8 mouse cellular contexts compared by ENCODE assay signal in the genomic region with DNA sequence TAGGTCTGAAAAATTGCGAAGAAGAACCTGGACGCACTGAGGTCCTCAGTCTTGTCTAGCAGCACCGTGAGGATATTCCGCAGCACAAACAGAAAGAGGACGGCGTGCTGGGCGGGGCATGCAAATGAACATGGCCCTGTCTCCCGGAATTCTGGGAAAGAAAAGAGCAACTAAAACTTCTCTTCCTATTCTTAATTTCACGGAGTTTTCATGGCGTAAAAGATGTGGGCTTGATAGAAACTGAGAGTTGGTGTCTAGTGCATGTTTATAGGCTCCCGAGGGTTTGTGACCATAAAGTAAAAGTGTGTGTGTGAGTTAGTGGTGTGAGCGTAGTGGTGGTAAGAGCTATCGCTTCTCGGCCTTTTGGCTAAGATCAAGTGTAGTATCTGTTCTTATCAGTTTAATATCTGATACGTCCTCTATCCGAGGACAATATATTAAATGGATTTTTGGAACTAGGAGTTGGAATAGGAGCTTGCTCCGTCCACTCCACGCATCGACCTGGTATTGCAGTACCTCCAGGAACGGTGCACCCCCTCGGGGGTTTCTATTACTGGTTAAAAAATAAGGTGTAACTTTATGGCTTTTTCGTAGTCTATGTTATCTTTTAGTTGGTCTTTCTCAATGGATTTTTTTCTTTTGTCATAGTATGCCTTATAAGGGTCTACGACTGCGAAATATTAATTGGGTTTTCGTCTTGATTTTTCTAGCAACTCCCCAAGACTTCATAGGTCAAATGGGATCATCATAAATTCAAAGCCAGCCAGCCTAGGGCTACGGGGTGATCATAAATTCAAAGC. TPM values are rescaled to one million over a fixed set of nuclear protein-coding genes. Genes with fewer than 3 reads are reported as not detected.
DNase-seq lines count a peak whose midpoint lies in the region; ATAC-seq and TF ChIP-seq lines count a peak whose summit lies in the region.

No protein-coding gene starts in this region.

- no peaks in the 10 kb centered on the region for H3K9me3 ChIP-seq in embryonic facial prominence, embryonic 13.5 days
- H3K9me3 ChIP-seq in limb, embryonic 13.5 days: no peaks in the 10 kb centered on the region
- no peaks in the 10 kb centered on the region for H3K9me3 ChIP-seq in midbrain, embryonic 16.5 days (replicated peaks; ENCODE audit: control insufficient read depth, low read length, poor library complexity, severe bottlenecking)

- no peak; the same call in 1 of the 2 replicates for TF ChIP-seq CTCF in heart, adult 2 months (IDR thresholded peaks at IDR 0.05)

- peak; percentile 65 for DNase-seq in 3134 (ENCODE audit: extremely low read depth, insufficient read length, low spot score)
- DNase-seq in adrenal gland, postnatal 25 days: peak; percentile 77
- peak; percentile 79 to 87 for DNase-seq in heart, adult 2 months
- peak; percentile 81 to 84 for DNase-seq in kidney, adult 8-10 months
- DNase-seq in spleen, postnatal 10 days (ENCODE audit: low spot score in 2 of 2): peak; percentile 73 to 90

- intact Hi-C loops in heart, adult 2 months (cut with DNase I): no loop called here

- peak; percentile 83 for ATAC-seq in embryonic facial prominence, embryonic 13.5 days (ENCODE audit: insufficient number of reproducible peaks, insufficient read depth, low FRiP score, low TSS enrichment, low read depth)
- peak; percentile 91 for ATAC-seq in limb, embryonic 13.5 days (ENCODE audit: low FRiP score, low read depth)
- ATAC-seq in midbrain, embryonic 16.5 days: peak; percentile 91

- H3K4me1 ChIP-seq in embryonic facial prominence, embryonic 13.5 days: no peaks in the 10 kb centered on the region; the same call in 1 of the 2 replicates
- no peaks in the 10 kb centered on the region; the same call in 1 of the 2 replicates for H3K4me1 ChIP-seq in heart, adult 2 months (ENCODE audit: control insufficient read depth, insufficient read depth, low read length)
- H3K4me1 ChIP-seq in limb, embryonic 13.5 days: no peaks in the 10 kb centered on the region
- H3K4me1 ChIP-seq in midbrain, embryonic 16.5 days (ENCODE audit: control insufficient read depth, insufficient read depth, low read length): no peaks in the 10 kb centered on the region

- under 1% methylated on average over 26 of the region's 26 CpGs for WGBS in embryonic facial prominence, embryonic 13.5 days
- WGBS in heart, adult 2 months: under 1% methylated on average over 26 of the region's 26 CpGs
- WGBS in limb, embryonic 13.5 days: under 1% methylated on average over 26 of the region's 26 CpGs
- WGBS in midbrain, embryonic 16.5 days: under 1% methylated on average over 26 of the region's 26 CpGs

- H3K27ac ChIP-seq in embryonic facial prominence, embryonic 13.5 days: peak overlapping the region; percentile 79
- peak overlapping the region; percentile 95 for H3K27ac ChIP-seq in heart, adult 2 months
- H3K27ac ChIP-seq in limb, embryonic 13.5 days: peak overlapping the region; percentile 81; the same call in 1 of the 2 replicates
- H3K27ac ChIP-seq in midbrain, embryonic 16.5 days (ENCODE audit: low read length): peak overlapping the region; percentile 90

- no peaks in the 10 kb centered on the region for H3K27me3 ChIP-seq in embryonic facial prominence, embryonic 13.5 days
- no peaks in the 10 kb centered on the region for H3K27me3 ChIP-seq in heart, adult 2 months (ENCODE audit: control insufficient read depth, insufficient read depth, low read length)
- H3K27me3 ChIP-seq in limb, embryonic 13.5 days: no peaks in the 10 kb centered on the region
- no peaks in the 10 kb centered on the region for H3K27me3 ChIP-seq in midbrain, embryonic 16.5 days (ENCODE audit: control insufficient read depth, insufficient read depth, low read depth, low read length)

- peak overlapping the region; percentile 73 for H3K9ac ChIP-seq in embryonic facial prominence, embryonic 13.5 days
- H3K9ac ChIP-seq in heart, adult 2 months (ENCODE audit: low read depth, low read length): peak overlapping the region; percentile 41
- H3K9ac ChIP-seq in limb, embryonic 13.5 days: peak overlapping the region; percentile 63
- H3K9ac ChIP-seq in midbrain, embryonic 16.5 days (ENCODE audit: low read depth, low read length): peak overlapping the region; percentile 78

- no peaks in the 10 kb centered on the region for H3K36me3 ChIP-seq in embryonic facial prominence, embryonic 13.5 days
- H3K36me3 ChIP-seq in heart, adult 2 months (ENCODE audit: control insufficient read depth, insufficient read depth, low read length): no peaks in the 10 kb centered on the region
- no peaks in the 10 kb centered on the region for H3K36me3 ChIP-seq in limb, embryonic 13.5 days
- no peaks in the 10 kb centered on the region for H3K36me3 ChIP-seq in midbrain, embryonic 16.5 days (ENCODE audit: control insufficient read depth, insufficient read depth, low read length)

- H3K4me3 ChIP-seq in embryonic facial prominence, embryonic 13.5 days: peak overlapping the region; percentile 54
- peak overlapping the region; percentile 59 for H3K4me3 ChIP-seq in heart, adult 2 months
- peak overlapping the region; percentile 46 for H3K4me3 ChIP-seq in limb, embryonic 13.5 days
- peak overlapping the region; percentile 54 for H3K4me3 ChIP-seq in midbrain, embryonic 16.5 days (ENCODE audit: low read depth, low read length)

- no peak for TF ChIP-seq EP300 in heart, adult 2 months (IDR thresholded peaks at IDR 0.05; ENCODE audit: insufficient read depth, low read depth, low read length)

- H3K79me2 ChIP-seq in heart, adult 2 months (replicated peaks; ENCODE audit: control insufficient read depth, insufficient read depth, low read length): no peaks in the 10 kb centered on the region

- peak overlapping the region; percentile 69 for H3K4me2 ChIP-seq in embryonic facial prominence, embryonic 13.5 days
- H3K4me2 ChIP-seq in limb, embryonic 13.5 days (replicated peaks): peak overlapping the region; percentile 66
- peak overlapping the region; percentile 71 for H3K4me2 ChIP-seq in midbrain, embryonic 16.5 days (ENCODE audit: low read length)

- peak; percentile 86 for TF ChIP-seq POLR2A in heart, adult 2 months (IDR thresholded peaks at IDR 0.05; ENCODE audit: insufficient read depth, low read depth, low read length)

RNA-seq across cellular contexts. Expression of gene Slfn14, which starts 15.2 kb away (rescaled TPM):
- total RNA-seq in adrenal gland, postnatal 25 days (2021): not detected in 2 replicates
- polyA plus RNA-seq in embryonic facial prominence, embryonic 13.5 days (2015; fragmentation: Nextera tagmentation; extraction: Ambion mirVana): 0.21 and 0.51 TPM in 2 replicates
- under 1 TPM in 1 of 2 experiments, not detected in 1; 0.14 TPM for total RNA-seq in heart, adult 2 months (2021)
- polyA plus RNA-seq in heart, adult 2 months (2012; rRNA removed): not detected in 2 replicates
- 0.15 and 0.29 TPM in 2 replicates for polyA plus RNA-seq in limb, embryonic 13.5 days (2015; fragmentation: Nextera tagmentation; extraction: Ambion mirVana)
- not detected in 2 replicates for polyA plus RNA-seq in midbrain, embryonic 16.5 days (2015; fragmentation: Nextera tagmentation; extraction: Ambion mirVana)

RNA-seq across cellular contexts. Expression of gene Ap2b1, which starts 27.5 kb away (rescaled TPM):
- total RNA-seq in adrenal gland, postnatal 25 days (2021): 90.8 and 107 TPM in 2 replicates
- polyA plus RNA-seq in embryonic facial prominence, embryonic 13.5 days (2015; fragmentation: Nextera tagmentation; extraction: Ambion mirVana): 56.8 and 57.6 TPM in 2 replicates
- total RNA-seq in heart, adult 2 months (2021): 10 to 100 TPM; 42.2 to 43.6 TPM
- polyA plus RNA-seq in heart, adult 2 months (2012; rRNA removed): 16.3 and 27.8 TPM in 2 replicates
- polyA plus RNA-seq in limb, embryonic 13.5 days (2015; fragmentation: Nextera tagmentation; extraction: Ambion mirVana): 51.6 and 57.8 TPM in 2 replicates
- 135 and 137 TPM in 2 replicates for polyA plus RNA-seq in midbrain, embryonic 16.5 days (2015; fragmentation: Nextera tagmentation; extraction: Ambion mirVana)

RNA-seq across cellular contexts. Expression of gene Pex12, which starts 31.0 kb away (rescaled TPM):
- 18.1 and 18.3 TPM in 2 replicates for total RNA-seq in adrenal gland, postnatal 25 days (2021)
- 14.9 and 15.4 TPM in 2 replicates for polyA plus RNA-seq in embryonic facial prominence, embryonic 13.5 days (2015; fragmentation: Nextera tagmentation; extraction: Ambion mirVana)
- total RNA-seq in heart, adult 2 months (2021): 10 to 100 TPM in 1 of 2 experiments, 1 to 10 TPM in 1; 8.7 to 13.5 TPM
- polyA plus RNA-seq in heart, adult 2 months (2012; rRNA removed): 7.2 and 8.6 TPM in 2 replicates
- 16.0 and 16.2 TPM in 2 replicates for polyA plus RNA-seq in limb, embryonic 13.5 days (2015; fragmentation: Nextera tagmentation; extraction: Ambion mirVana)
- 16.1 and 16.2 TPM in 2 replicates for polyA plus RNA-seq in midbrain, embryonic 16.5 days (2015; fragmentation: Nextera tagmentation; extraction: Ambion mirVana)

Comparison
In these comparisons a context has a peak if more than half of its experiments do, and no peak if none do; other contexts are left out.
1. Peak in every context shown above with its lines: DNase-seq, ATAC-seq, H3K4me3 ChIP-seq and H3K27ac ChIP-seq.